Mouse (Mus musculus): ENCODE measurements around the gene Clip3. TPM values are rescaled to one million over a fixed set of nuclear protein-coding genes. Genes with fewer than 3 reads are reported as not detected.

Clip3 gene
- polyA plus RNA-seq, 1 experiment from 2014 or later, result 35.2 TPM

DNA sequence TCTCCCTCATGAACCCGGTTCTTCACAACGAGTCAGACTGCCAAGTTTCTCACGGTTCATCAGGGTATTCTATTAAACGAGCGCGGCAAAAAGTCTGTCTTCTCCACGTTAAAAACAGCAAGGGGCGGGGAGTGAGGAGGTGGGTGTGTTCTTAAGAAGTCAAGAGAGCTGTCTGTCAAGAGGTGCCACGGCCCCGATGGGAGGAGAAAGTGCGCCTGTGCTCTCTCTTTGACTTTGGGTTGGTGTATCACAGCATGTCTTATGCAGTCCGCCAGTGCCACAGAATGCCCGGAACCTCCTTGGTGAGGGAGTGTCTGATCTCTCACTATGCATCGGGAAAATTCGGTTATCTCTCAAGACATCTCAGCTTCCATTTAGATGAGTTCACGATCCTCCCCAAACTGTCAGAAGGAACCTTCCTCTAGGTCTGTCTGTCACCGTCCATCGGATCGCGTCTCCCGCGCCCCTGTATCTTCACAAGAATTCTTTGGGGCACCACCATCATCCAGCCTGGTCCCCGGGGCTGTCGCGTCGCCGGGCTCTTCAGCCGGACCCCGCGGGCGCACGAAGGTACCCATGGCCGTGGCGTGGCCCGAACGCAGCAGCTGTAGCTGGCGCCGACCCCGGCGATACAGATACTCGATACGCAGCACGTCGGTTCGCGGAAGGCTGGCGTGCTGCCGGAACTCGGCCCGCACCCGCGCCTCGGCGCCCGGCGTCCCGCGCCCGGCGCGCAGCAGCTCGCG is 30.2 kb downstream of the Clip3 start, which contains the start of gene E130208F15Rik:
Gene E130208F15Rik (plus strand): TSS at position 202 of the 746 bp plus-strand sequence.
- Histone ChIP-seq H3K9me3 (0 out of 2 replicates have a peak, but pooled peaks cover 5% of the 10 kb centered on the region), H3K27ac (peak within 1 kb of the TSS; percentile 87), H3K9ac (peak within 1 kb of the TSS; percentile 71), H3K4me1 (peaks cover 17% of the 10 kb centered on the region), H3K27me3 (no peaks in the 10 kb centered on the region), H3K4me3 (peak within 1 kb of the TSS; percentile 79), H3K36me3 (peaks cover 14% of the 10 kb centered on the region; the same call in 1 of the 2 replicates), H3K4me2 (peak within 1 kb of the TSS; percentile 74)
- ATAC-seq (ENCODE audit: insufficient number of reproducible peaks, low FRiP score, low TSS enrichment, low read depth), result peak; percentile 41
- WGBS, result under 1% methylated on average over 63 of the region's 63 CpGs

DNA sequence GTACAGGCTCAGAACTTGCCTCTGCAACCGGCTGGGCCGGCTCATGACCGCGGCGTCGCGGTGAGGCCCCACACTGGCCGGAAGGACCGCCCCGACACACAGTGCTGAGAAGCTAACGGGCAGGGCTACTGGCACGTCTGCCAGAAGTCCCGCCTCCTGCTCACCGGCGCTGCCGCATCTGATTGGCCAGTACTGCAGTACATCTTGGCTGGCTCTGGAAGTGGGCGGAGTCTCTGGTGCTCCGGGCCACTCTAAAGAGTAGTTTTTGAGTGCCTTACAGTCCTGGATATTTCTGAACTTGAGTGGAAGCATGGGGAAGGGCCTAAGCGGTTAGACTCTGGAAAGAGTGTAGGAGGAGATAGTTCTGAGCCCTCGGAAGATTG is 30.7 kb downstream of the Clip3 start:
- Histone ChIP-seq H3K4me3 (peak overlapping the region; percentile 79), H3K4me2 (peak overlapping the region; percentile 74)
- ATAC-seq (ENCODE audit: insufficient number of reproducible peaks, low FRiP score, low TSS enrichment, low read depth), result peak; percentile 99

DNA sequence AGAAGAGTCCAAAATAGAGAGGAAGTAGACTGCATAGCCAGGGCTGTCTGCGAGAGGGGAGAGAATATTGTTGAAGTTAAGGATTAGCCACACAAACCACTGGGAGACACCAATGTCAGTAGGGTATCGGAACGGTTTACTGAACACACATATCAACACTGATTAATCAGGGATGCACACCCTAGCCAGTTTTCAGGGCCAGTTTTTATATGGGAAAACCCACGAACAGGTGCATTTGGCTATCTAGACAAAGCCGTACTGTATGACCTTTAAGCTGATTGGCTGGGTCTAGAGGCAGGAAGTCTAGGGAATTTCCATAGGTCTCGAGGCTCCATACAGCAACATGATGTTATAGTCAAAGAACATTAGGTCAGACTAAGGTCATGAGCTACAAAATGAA is 31.3 kb downstream of the Clip3 start:
- ATAC-seq (ENCODE audit: insufficient number of reproducible peaks, low FRiP score, low TSS enrichment, low read depth), result no peak
- Histone ChIP-seq H3K27ac (peak overlapping the region; percentile 87), H3K27me3 (0 out of 2 replicates have a peak, but pooled peaks cover 4% of the 10 kb centered on the region), H3K4me2 (peak overlapping the region; percentile 74), H3K36me3 (peaks cover 10% of the 10 kb centered on the region; the same call in 1 of the 2 replicates), H3K9me3 (0 out of 2 replicates have a peak, but pooled peaks cover 5% of the 10 kb centered on the region), H3K9ac (peak overlapping the region; percentile 23), H3K4me1 (peaks cover 17% of the 10 kb centered on the region), H3K4me3 (peak overlapping the region; percentile 79)
- 40% methylated on average over 6 of the region's 6 CpGs for WGBS

More for the DNA sequence above, 30.7 kb downstream of the Clip3 start:
- Histone ChIP-seq H3K9me3 (0 out of 2 replicates have a peak, but pooled peaks cover 5% of the 10 kb centered on the region), H3K4me1 (peaks cover 17% of the 10 kb centered on the region), H3K27me3 (0 out of 2 replicates have a peak, but pooled peaks cover 4% of the 10 kb centered on the region), H3K27ac (peak overlapping the region; percentile 87), H3K36me3 (peaks cover 12% of the 10 kb centered on the region; the same call in 1 of the 2 replicates), H3K9ac (peak overlapping the region; percentile 71)
- WGBS, result under 1% methylated on average over 20 of the region's 20 CpGs

DNA sequence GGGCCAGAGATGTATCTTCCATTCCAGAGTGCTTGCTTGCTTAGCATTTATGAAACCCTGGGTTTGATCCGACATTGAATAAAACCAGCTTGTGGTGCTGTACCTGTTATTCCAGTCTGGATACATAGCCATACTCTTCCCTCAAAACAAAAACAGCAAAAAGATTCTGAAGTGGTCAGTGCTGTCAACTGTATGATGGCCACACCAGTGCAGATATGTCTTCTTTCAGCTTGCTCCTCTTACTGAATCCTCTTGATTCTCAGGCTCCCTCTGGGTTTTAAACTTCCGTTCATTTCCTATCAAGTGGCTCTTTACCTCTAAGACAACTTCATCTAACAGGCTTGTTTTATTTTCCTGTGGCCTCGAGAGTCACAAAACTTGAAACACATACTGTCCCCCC is 32.3 kb downstream of the Clip3 start, which contains the start of gene Sdhaf1:
Gene Sdhaf1 (minus strand): TSS at position 101 of the 400 bp plus-strand sequence.
- Histone ChIP-seq H3K9ac (peak within 1 kb of the TSS; percentile 23; the same call in 1 of the 2 replicates), H3K27ac (peak within 1 kb of the TSS; percentile 87), H3K9me3 (0 out of 2 replicates have a peak, but pooled peaks cover 5% of the 10 kb centered on the region), H3K27me3 (0 out of 2 replicates have a peak, but pooled peaks cover 4% of the 10 kb centered on the region), H3K4me2 (peak within 1 kb of the TSS; percentile 74), H3K36me3 (0 out of 2 replicates have a peak, but pooled peaks cover 4% of the 10 kb centered on the region), H3K4me1 (peaks cover 17% of the 10 kb centered on the region), H3K4me3 (peak within 1 kb of the TSS; percentile 79)
- no peak for ATAC-seq (ENCODE audit: insufficient number of reproducible peaks, low FRiP score, low TSS enrichment, low read depth)
- 70% methylated on average over 3 of the region's 3 CpGs for WGBS

- 78% methylated on average over 5 of the region's 5 CpGs for WGBS
- H3K9ac ChIP-seq, result no peak overlapping the region
- H3K4me3 ChIP-seq, result no peak overlapping the region
- no peak overlapping the region for H3K4me2 ChIP-seq
- H3K9me3 ChIP-seq, result 0 out of 2 replicates have a peak, but pooled peaks cover 5% of the 10 kb centered on the region
- no peak overlapping the region for H3K27ac ChIP-seq
- 0 out of 2 replicates have a peak, but pooled peaks cover 4% of the 10 kb centered on the region for H3K27me3 ChIP-seq
- H3K4me1 ChIP-seq, result peaks cover 17% of the 10 kb centered on the region
- no peak for ATAC-seq (ENCODE audit: insufficient number of reproducible peaks, low FRiP score, low TSS enrichment, low read depth)
- no peaks in the 10 kb centered on the region for H3K36me3 ChIP-seq
Observed at GRCm38 (mm10) chr7:30324300-30324944, 32.9 kb downstream of the Clip3 start.

GRCm38 (mm10) chr7:30325364-30325763 is 33.8 kb downstream of the Clip3 start:
- H3K36me3 ChIP-seq, result no peaks in the 10 kb centered on the region
- no peak for ATAC-seq (ENCODE audit: insufficient number of reproducible peaks, low FRiP score, low TSS enrichment, low read depth)
- WGBS, result 37% methylated on average over 2 of the region's 2 CpGs

DNA sequence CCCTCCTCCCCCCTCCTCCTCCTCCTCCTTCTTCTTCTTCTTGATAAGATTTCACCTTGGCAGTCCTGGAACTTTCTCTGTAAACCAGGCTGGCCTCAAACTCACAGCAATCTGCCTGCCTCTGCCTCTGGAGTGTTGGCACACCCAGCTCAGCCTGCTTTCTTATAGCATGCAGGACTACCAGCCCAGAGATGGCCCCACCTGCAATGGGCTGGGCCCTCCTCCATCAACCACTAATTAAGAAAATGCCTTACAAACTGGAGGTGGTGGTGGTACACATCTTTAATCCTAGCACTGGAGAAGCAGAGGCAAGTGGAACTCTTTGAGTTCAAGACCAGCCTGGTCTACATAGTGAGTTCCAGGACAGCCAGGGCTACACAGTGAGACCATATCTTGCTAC is 34.9 kb downstream of the Clip3 start:
- no peak overlapping the region for H3K4me2 ChIP-seq
- H3K4me3 ChIP-seq, result no peak overlapping the region
- no peaks in the 10 kb centered on the region for H3K36me3 ChIP-seq
- no peak overlapping the region for H3K27ac ChIP-seq
- peaks cover 7% of the 10 kb centered on the region for H3K4me1 ChIP-seq
- 0 out of 2 replicates have a peak, but pooled peaks cover 4% of the 10 kb centered on the region for H3K27me3 ChIP-seq
- no peak overlapping the region for H3K9ac ChIP-seq
- 0 out of 2 replicates have a peak, but pooled peaks cover 5% of the 10 kb centered on the region for H3K9me3 ChIP-seq
- ATAC-seq (ENCODE audit: insufficient number of reproducible peaks, low FRiP score, low TSS enrichment, low read depth), result no peak

More at GRCm38 (mm10) chr7:30325364-30325763, 33.8 kb downstream of the Clip3 start:
- Histone ChIP-seq H3K4me2 (no peak overlapping the region), H3K4me1 (peaks cover 17% of the 10 kb centered on the region), H3K27me3 (0 out of 2 replicates have a peak, but pooled peaks cover 4% of the 10 kb centered on the region), H3K9ac (no peak overlapping the region), H3K4me3 (no peak overlapping the region), H3K9me3 (0 out of 2 replicates have a peak, but pooled peaks cover 5% of the 10 kb centered on the region), H3K27ac (no peak overlapping the region)

GRCm38 (mm10) chr7:30327140-30327539 is 35.6 kb downstream of the Clip3 start:
- Histone ChIP-seq H3K4me1 (peaks cover 5% of the 10 kb centered on the region), H3K9me3 (0 out of 2 replicates have a peak, but pooled peaks cover 5% of the 10 kb centered on the region), H3K27me3 (0 out of 2 replicates have a peak, but pooled peaks cover 4% of the 10 kb centered on the region), H3K36me3 (no peaks in the 10 kb centered on the region), H3K4me2 (no peak overlapping the region), H3K27ac (no peak overlapping the region), H3K4me3 (no peak overlapping the region), H3K9ac (no peak overlapping the region)
- no peak for ATAC-seq (ENCODE audit: insufficient number of reproducible peaks, low FRiP score, low TSS enrichment, low read depth)
- WGBS, result 61% methylated on average over 15 of the region's 15 CpGs

- peaks cover 5% of the 10 kb centered on the region; the same call in 1 of the 2 replicates for H3K27me3 ChIP-seq
- no peak for ATAC-seq (ENCODE audit: insufficient number of reproducible peaks, low FRiP score, low TSS enrichment, low read depth)
- H3K4me3 ChIP-seq, result no peak overlapping the region
- no peak overlapping the region for H3K9ac ChIP-seq
- H3K9me3 ChIP-seq, result 0 out of 2 replicates have a peak, but pooled peaks cover 5% of the 10 kb centered on the region
- H3K4me1 ChIP-seq, result peaks cover 2% of the 10 kb centered on the region
- no peaks in the 10 kb centered on the region for H3K36me3 ChIP-seq
- no peak overlapping the region for H3K27ac ChIP-seq
- WGBS, result 45% methylated on average over 10 of the region's 10 CpGs
- H3K4me2 ChIP-seq, result no peak overlapping the region
Observed at GRCm38 (mm10) chr7:30328379-30328778, 36.9 kb downstream of the Clip3 start.

- peaks cover 32% of the 10 kb centered on the region for H3K27me3 ChIP-seq
- no peak overlapping the region for H3K9ac ChIP-seq
- peaks cover 11% of the 10 kb centered on the region for H3K4me1 ChIP-seq
- 7% methylated on average over 13 of the region's 13 CpGs for WGBS
- H3K9me3 ChIP-seq, result no peaks in the 10 kb centered on the region
- H3K4me2 ChIP-seq, result no peak overlapping the region
- no peak overlapping the region for H3K27ac ChIP-seq
- ATAC-seq (ENCODE audit: insufficient number of reproducible peaks, low FRiP score, low TSS enrichment, low read depth), result peak; percentile 52; the same call in 1 of the 2 replicates
- H3K4me3 ChIP-seq, result no peak overlapping the region
- no peaks in the 10 kb centered on the region for H3K36me3 ChIP-seq
Observed at GRCm38 (mm10) chr7:30331887-30332286, 40.4 kb downstream of the Clip3 start.

GRCm38 (mm10) chr7:30332622-30333259 is 41.2 kb downstream of the Clip3 start:
- H3K27ac ChIP-seq, result no peak overlapping the region
- 62% methylated on average over 18 of the region's 18 CpGs for WGBS
- ATAC-seq (ENCODE audit: insufficient number of reproducible peaks, low FRiP score, low TSS enrichment, low read depth), result no peak
- H3K36me3 ChIP-seq, result no peaks in the 10 kb centered on the region
- H3K27me3 ChIP-seq, result peaks cover 27% of the 10 kb centered on the region
- H3K9ac ChIP-seq, result no peak overlapping the region
- no peak overlapping the region for H3K4me3 ChIP-seq
- no peak overlapping the region for H3K4me2 ChIP-seq
- H3K4me1 ChIP-seq, result peaks cover 11% of the 10 kb centered on the region
- H3K9me3 ChIP-seq, result no peaks in the 10 kb centered on the region
